ENCODE assay signal across 21 mouse cellular contexts in genomic region chr8:95149426-95149825, GRCm38 (mm10). TPM values are rescaled to one million over a fixed set of nuclear protein-coding genes. Genes with fewer than 3 reads are reported as not detected.
DNase-seq lines count a peak whose midpoint lies in the region; ATAC-seq and TF ChIP-seq lines count a peak whose summit lies in the region.
"Had no signal": no experiment of that assay in that cellular context is flagged by ENCODE, and none has a peak within 500 bp of the region (broad histone marks: within the 10 kb centered on the region; RNA-seq: fewer than 3 reads in every experiment).

No protein-coding gene starts in this region.

- TF ChIP-seq POLR2A in kidney, adult 2 months (IDR thresholded peaks at IDR 0.05; ENCODE audit: low read depth, low read length): no peak

- peak; percentile 84 to 96 for ATAC-seq in hematopoietic stem cell, adult 5-6 weeks (replicated peaks in 1 of 2; ENCODE audit: insufficient read depth in 1 of 2, low FRiP score in 2 of 2, low TSS enrichment in 1 of 2, low read depth in 1 of 2, poor library complexity in 2 of 2, severe bottlenecking in 2 of 2)

- H3K27me3 ChIP-seq in kidney, adult 2 months (replicated peaks; ENCODE audit: control insufficient read depth, insufficient read depth, low read length): no peaks in the 10 kb centered on the region
- H3K27me3 ChIP-seq: embryonic facial prominence, embryonic 12.5 days; hindbrain, embryonic 15.5 days; limb, embryonic 12.5 days; liver, embryonic 13.5 days had no signal

- no peak overlapping the region for H3K4me3 ChIP-seq in kidney, adult 2 months (ENCODE audit: insufficient read depth, low read depth, low read length)
- H3K4me3 ChIP-seq: embryonic facial prominence, embryonic 12.5 days; heart, embryonic 10.5 days; hindbrain, embryonic 15.5 days; limb, embryonic 12.5 days; liver, embryonic 13.5 days had no signal

- peaks cover 29% of the 10 kb centered on the region for H3K4me1 ChIP-seq in kidney, adult 2 months (ENCODE audit: control insufficient read depth, insufficient read depth, low read length)
- H3K4me1 ChIP-seq: embryonic facial prominence, embryonic 12.5 days; limb, embryonic 12.5 days had no signal

- 49% methylated on average over 10 of the region's 10 CpGs for WGBS in kidney, adult 2 months

- peak; percentile 55 for DNase-seq in kidney, adult 2 months
- no peak for DNase-seq in kidney, adult 8-10 months
- DNase-seq in MEL-GATA-1-ER (ENCODE audit: extremely low read depth, low read depth): peak; percentile 27
- DNase-seq in natural killer cell, adult 2 months (ENCODE audit: low spot score in 2 of 2): peak; percentile 32 to 38
- DNase-seq in lung, postnatal 4 days: no peak
- DNase-seq in thymus, postnatal 4 days: no peak
- DNase-seq in right cerebral cortex, postnatal 36 days (ENCODE audit: low spot score in 2 of 2): no peak
- DNase-seq: B cell, adult 2 months; cerebellum, adult 8-10 months; heart, postnatal 4 days; layer of hippocampus, postnatal 36 days; liver, embryonic 13.5 days; lung, adult 2 months; lung, postnatal 14 days; spleen, adult 18-20 months; thymus, postnatal 14 days had no signal

- no peak for TF ChIP-seq CTCF in kidney, adult 2 months (conservative IDR thresholded peaks at IDR 0.05; ENCODE audit: insufficient read depth, insufficient read length, low read depth, low read length)

- H3K27ac ChIP-seq in kidney, adult 2 months (ENCODE audit: insufficient read depth, low read depth, low read length): no peak overlapping the region
- H3K27ac ChIP-seq: embryonic facial prominence, embryonic 12.5 days; heart, embryonic 10.5 days; hindbrain, embryonic 15.5 days; limb, embryonic 12.5 days; liver, embryonic 13.5 days had no signal

- H3K36me3 ChIP-seq in kidney, adult 2 months (ENCODE audit: control insufficient read depth, insufficient read depth, low read length): no peaks in the 10 kb centered on the region
- H3K36me3 ChIP-seq: embryonic facial prominence, embryonic 12.5 days; heart, embryonic 10.5 days; hindbrain, embryonic 15.5 days; limb, embryonic 12.5 days; liver, embryonic 13.5 days had no signal

RNA-seq across cellular contexts. Expression of gene Kifc3, which starts 53.2 kb away (rescaled TPM):
- 92.3 and 100 TPM in 2 replicates for polyA plus RNA-seq in kidney, adult 2 months (2012; rRNA removed)
- 0.79 and 2.0 TPM in 2 replicates for total RNA-seq in hematopoietic stem cell, adult 5-6 weeks (2017)

Comparison
In these comparisons a context has a peak if more than half of its experiments do, and no peak if none do; other contexts are left out.
1. DNase-seq: peak in kidney, adult 2 months (single experiment), MEL-GATA-1-ER (single experiment) and natural killer cell, adult 2 months (2 of 2); none in kidney, adult 8-10 months (0 of 2), lung, postnatal 4 days (0 of 2), thymus, postnatal 4 days (single experiment) and right cerebral cortex, postnatal 36 days (0 of 2).